Mouse (Mus musculus) G1E (cell line): Measurements from ENCODE around the gene Prss22.

Source experiments
- CTCF ChIP-seq: IDR thresholded peaks from 2 replicates; pipeline ENCODE4 v1.5.1; 2012; ENCODE audit warnings: low read depth, low read length, inconsistent platforms, mixed read lengths
- GATA1 ChIP-seq: IDR thresholded peaks from 2 replicates; pipeline ENCODE4 v1.6.1; 2012; ENCODE audit warnings: borderline replicate concordance, low read length, inconsistent platforms, mixed read lengths
- GATA2 ChIP-seq: IDR thresholded peaks from 2 replicates; pipeline ENCODE4 v1.6.1; 2012; ENCODE audit warnings: low read depth, low read length, inconsistent platforms, borderline replicate concordance
- TAL1 ChIP-seq: conservative IDR thresholded peaks from 2 replicates; pipeline ENCODE4 v1.6.1; 2012; ENCODE audit warnings: low read depth, low read length, inconsistent platforms, mixed read lengths

DNA sequence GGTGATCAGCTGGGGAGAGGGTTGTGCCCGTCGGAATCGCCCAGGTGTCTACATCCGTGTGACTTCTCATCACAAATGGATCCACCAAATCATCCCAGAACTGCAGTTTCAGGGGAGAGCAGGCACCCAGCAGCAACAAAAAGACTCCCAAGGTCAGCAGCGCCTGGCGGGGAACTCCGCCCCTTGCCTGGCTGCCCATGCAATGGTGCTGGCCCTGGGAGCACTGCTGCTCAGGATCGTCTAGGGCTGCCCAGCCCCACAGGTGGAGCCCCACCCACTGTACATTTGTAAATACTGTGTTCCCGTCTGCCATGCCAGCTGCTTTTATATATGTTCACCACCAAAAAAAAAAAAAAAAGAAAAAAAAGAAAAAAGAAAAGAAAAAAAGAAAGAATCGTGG lies 47.7 kb upstream of the Prss22 start:
- TF ChIP-seq CTCF (no peak), GATA1 (no peak), TAL1 (no peak), GATA2 (no peak)
